9 mouse cellular contexts compared by ENCODE assay signal in the genomic region with DNA sequence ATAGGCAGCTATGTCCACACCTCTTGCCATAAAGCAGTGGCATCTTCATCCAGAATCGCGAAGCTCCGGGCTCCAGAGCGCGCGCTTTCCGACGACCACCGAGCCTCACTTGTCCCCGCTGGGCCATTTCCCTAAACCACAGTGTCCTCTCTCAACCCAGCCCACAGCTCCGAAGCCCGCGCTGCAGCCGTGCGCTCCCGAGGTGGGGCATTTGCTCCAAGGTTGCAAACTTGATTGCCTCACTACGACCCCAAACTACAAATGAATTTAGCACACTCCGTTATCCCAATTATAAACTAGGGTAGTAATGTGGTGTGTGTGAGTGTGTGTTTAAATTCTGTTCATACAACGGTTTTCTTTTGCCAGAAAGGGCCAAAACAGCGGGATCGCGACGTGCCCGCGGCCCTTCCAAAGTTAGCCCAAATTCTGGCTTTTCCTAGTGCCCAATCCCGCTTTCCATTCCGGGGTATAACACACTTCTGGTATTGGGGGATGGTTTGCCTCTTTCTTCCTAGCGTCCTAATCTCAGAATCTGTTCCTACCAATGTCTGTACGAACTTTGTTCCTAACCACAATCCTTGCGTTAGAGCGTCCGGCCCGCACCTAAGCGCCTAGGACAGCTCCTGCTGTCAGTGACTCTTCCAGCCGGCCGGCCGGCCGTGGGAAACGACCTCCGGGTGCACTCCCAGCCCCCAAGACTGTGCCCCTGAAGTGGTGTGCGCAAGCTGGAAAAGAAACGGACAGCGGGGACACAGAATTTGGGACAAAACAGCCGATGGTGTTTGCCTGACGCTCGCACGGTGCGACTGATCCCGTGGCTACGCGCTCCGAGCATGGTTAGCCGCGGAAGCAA. TPM values are rescaled to one million over a fixed set of nuclear protein-coding genes. Genes with fewer than 3 reads are reported as not detected.
A peak's percentile ranks its signal among the peaks of the same experiment; 100 is the strongest.
DNase-seq lines count a peak whose midpoint lies in the region; ATAC-seq and TF ChIP-seq lines count a peak whose summit lies in the region.
"Had no signal": no experiment of that assay in that cellular context is flagged by ENCODE, and none has a peak within 500 bp of the region (broad histone marks: within the 10 kb centered on the region; RNA-seq: fewer than 3 reads in every experiment).

No protein-coding gene starts in this region.

- peaks cover 4% of the 10 kb centered on the region; the same call in 1 of the 2 replicates for H3K4me1 ChIP-seq in kidney, adult 2 months (ENCODE audit: control insufficient read depth, insufficient read depth, low read length)
- H3K4me1 ChIP-seq in hindbrain, embryonic 15.5 days (replicated peaks) = peaks cover 28% of the 10 kb centered on the region
- peaks cover 26% of the 10 kb centered on the region for H3K4me1 ChIP-seq in midbrain, embryonic 15.5 days

- no peak for TF ChIP-seq POLR2A in kidney, adult 2 months (IDR thresholded peaks at IDR 0.05; ENCODE audit: low read depth, low read length)

- H3K9me3 ChIP-seq in hindbrain, embryonic 15.5 days = no peaks in the 10 kb centered on the region
- no peaks in the 10 kb centered on the region for H3K9me3 ChIP-seq in midbrain, embryonic 15.5 days

- peaks cover 7% of the 10 kb centered on the region for H3K27me3 ChIP-seq in kidney, adult 2 months (replicated peaks; ENCODE audit: control insufficient read depth, insufficient read depth, low read length)
- H3K27me3 ChIP-seq in hindbrain, embryonic 15.5 days = peaks cover 93% of the 10 kb centered on the region
- peaks cover 83% of the 10 kb centered on the region for H3K27me3 ChIP-seq in midbrain, embryonic 15.5 days (replicated peaks)

- peak overlapping the region; percentile 100 for H3K4me2 ChIP-seq in hindbrain, embryonic 15.5 days
- peak overlapping the region; percentile 96 for H3K4me2 ChIP-seq in midbrain, embryonic 15.5 days

- WGBS in kidney, adult 2 months = 2% methylated on average over 54 of the region's 54 CpGs
- WGBS in hindbrain, embryonic 15.5 days = under 1% methylated on average over 54 of the region's 54 CpGs
- under 1% methylated on average over 54 of the region's 54 CpGs for WGBS in midbrain, embryonic 15.5 days

- no peaks in the 10 kb centered on the region for H3K36me3 ChIP-seq in kidney, adult 2 months (ENCODE audit: control insufficient read depth, insufficient read depth, low read length)
- no peaks in the 10 kb centered on the region for H3K36me3 ChIP-seq in hindbrain, embryonic 15.5 days
- H3K36me3 ChIP-seq in midbrain, embryonic 15.5 days (replicated peaks) = no peaks in the 10 kb centered on the region

- no peak overlapping the region for H3K4me3 ChIP-seq in kidney, adult 2 months (ENCODE audit: insufficient read depth, low read depth, low read length)
- H3K4me3 ChIP-seq in hindbrain, embryonic 15.5 days = peak overlapping the region; percentile 62
- peak overlapping the region; percentile 51 for H3K4me3 ChIP-seq in midbrain, embryonic 15.5 days

- no peak for ATAC-seq in hindbrain, embryonic 15.5 days (ENCODE audit: low FRiP score, low read depth)
- ATAC-seq in midbrain, embryonic 15.5 days (replicated peaks) = peak; percentile 7; the same call in 1 of the 2 replicates

- no peak overlapping the region for H3K27ac ChIP-seq in kidney, adult 2 months (ENCODE audit: insufficient read depth, low read depth, low read length)
- no peak overlapping the region for H3K27ac ChIP-seq in hindbrain, embryonic 15.5 days (replicated peaks)
- no peak overlapping the region for H3K27ac ChIP-seq in midbrain, embryonic 15.5 days

- TF ChIP-seq CTCF in kidney, adult 2 months (conservative IDR thresholded peaks at IDR 0.05; ENCODE audit: insufficient read depth, insufficient read length, low read depth, low read length) = no peak

- peak overlapping the region; percentile 50; the same call in 1 of the 2 replicates for H3K9ac ChIP-seq in hindbrain, embryonic 15.5 days
- H3K9ac ChIP-seq in midbrain, embryonic 15.5 days = 0 out of 2 replicates have a peak overlapping the region, but pooled peaks have one; percentile 36

- DNase-seq in kidney, postnatal 10 days = peak; percentile 15
- no peak for DNase-seq in kidney, adult 2 months
- DNase-seq in embryo, embryonic 9.5 days (ENCODE audit: extremely low spot score) = peak; percentile 52
- DNase-seq in thymus, postnatal 25 days = no peak
- DNase-seq in right cerebral cortex, adult 18-20 months = no peak
- DNase-seq in layer of hippocampus, postnatal 25 days (ENCODE audit: extremely low spot score in 1 of 2, low spot score in 1 of 2) = no peak

RNA-seq across cellular contexts. Expression of gene Barx2, which starts 0.7 kb away (rescaled TPM):
- polyA plus RNA-seq in kidney, adult 2 months (2012; rRNA removed) = 0.05 and 0.16 TPM in 2 replicates
- 0.18 and 0.41 TPM in 2 replicates for polyA plus RNA-seq in hindbrain, embryonic 15.5 days (2015; fragmentation: Nextera tagmentation; extraction: Ambion mirVana)
- polyA plus RNA-seq in midbrain, embryonic 15.5 days (2015; fragmentation: Nextera tagmentation; extraction: Ambion mirVana) = 0.17 TPM in 1 of 2 replicates, not detected in the other
- total RNA-seq in layer of hippocampus, postnatal 25 days (2021) = under 1 TPM; 0.73 to 0.84 TPM
- polyA plus RNA-seq: liver, adult 2 months had no signal

Comparison
In these comparisons a context has a peak if more than half of its experiments do, and no peak if none do; other contexts are left out.
1. DNase-seq: peak in kidney, postnatal 10 days (single experiment) and embryo, embryonic 9.5 days (single experiment); none in kidney, adult 2 months (single experiment), thymus, postnatal 25 days (single experiment), right cerebral cortex, adult 18-20 months (single experiment) and layer of hippocampus, postnatal 25 days (0 of 2).